Mouse (Mus musculus) erythroblast, embryonic 14.5 days (primary cell): ENCODE results near the gene 6030468B19Rik. TPM values are rescaled to one million over a fixed set of nuclear protein-coding genes. Genes with fewer than 3 reads are reported as not detected.

Source experiments
- H3K27me3 ChIP-seq: 2 replicates; pipeline ENCODE4 v1.6.1; 2012; ENCODE audit warnings: inconsistent platforms; ENCODE audit not compliant: control insufficient read depth
- H3K36me3 ChIP-seq: 2 replicates; pipeline ENCODE4 v1.6.1; 2012; ENCODE audit warnings: mild to moderate bottlenecking, inconsistent platforms; ENCODE audit not compliant: control insufficient read depth
- H3K4me1 ChIP-seq: 2 replicates; pipeline ENCODE4 v1.6.1; 2012; ENCODE audit warnings: inconsistent platforms; ENCODE audit not compliant: control insufficient read depth
- H3K4me3 ChIP-seq: replicated peaks from 2 replicates; pipeline ENCODE3; 2012; ENCODE audit warnings: moderate library complexity, mild to moderate bottlenecking, inconsistent platforms
- H3K9me3 ChIP-seq: 2 replicates; pipeline ENCODE4 v1.6.1; 2012; ENCODE audit warnings: low read length, inconsistent platforms, mixed read lengths; ENCODE audit not compliant: control insufficient read depth
- GATA1 ChIP-seq: IDR thresholded peaks from 2 replicates; pipeline ENCODE4 v1.6.1; 2012; ENCODE audit warnings: low read length, inconsistent platforms, mixed read lengths
- TAL1 ChIP-seq: IDR thresholded peaks from 3 replicates; pipeline ENCODE4 v1.6.1; 2012; ENCODE audit warnings: low read length, inconsistent platforms, mixed read lengths
- polyA plus RNA-seq: library from polyadenylated mRNA; stranded (reverse); fragments of >175 nt; gene quantifications from 2 replicates; pipeline ENCODE4 v1.2.3, GENCODE M21; 2012

6030468B19Rik gene
- polyA plus RNA-seq, 1 experiment: 202 TPM

- Histone ChIP-seq H3K4me1 (peaks cover 57% of the 10 kb centered on the region), H3K4me3 (no peak overlapping the region), H3K9me3 (no peaks in the 10 kb centered on the region), H3K36me3 (peaks cover 12% of the 10 kb centered on the region), H3K27me3 (no peaks in the 10 kb centered on the region)
- TF ChIP-seq TAL1 (no peak), GATA1 (no peak)
Measured at GRCm38 (mm10) chr11:117845651-117846050, 48.2 kb downstream of the 6030468B19Rik start.

- TF ChIP-seq GATA1: no peak
- no peak for TF ChIP-seq TAL1
- H3K4me1 ChIP-seq: peaks cover 54% of the 10 kb centered on the region
Measured at GRCm38 (mm10) chr11:117846640-117847039, 49.2 kb downstream of the 6030468B19Rik start.

GRCm38 (mm10) chr11:117847593-117848215 lies 50.2 kb downstream of the 6030468B19Rik start:
- Histone ChIP-seq H3K4me3 (peak overlapping the region; percentile 89), H3K4me1 (peaks cover 54% of the 10 kb centered on the region), H3K9me3 (no peaks in the 10 kb centered on the region), H3K27me3 (no peaks in the 10 kb centered on the region; the same call in 1 of the 2 replicates), H3K36me3 (peaks cover 32% of the 10 kb centered on the region)
- TF ChIP-seq GATA1 (no peak), TAL1 (no peak)

More at GRCm38 (mm10) chr11:117846640-117847039, 49.2 kb downstream of the 6030468B19Rik start:
- Histone ChIP-seq H3K4me3 (no peak overlapping the region), H3K27me3 (no peaks in the 10 kb centered on the region), H3K9me3 (no peaks in the 10 kb centered on the region), H3K36me3 (peaks cover 21% of the 10 kb centered on the region)

GRCm38 (mm10) chr11:117848271-117848984 lies 51.0 kb downstream of the 6030468B19Rik start:
- H3K4me3 ChIP-seq: peak overlapping the region; percentile 89
- TF ChIP-seq GATA1 (no peak), TAL1 (no peak)
- H3K27me3 ChIP-seq: no peaks in the 10 kb centered on the region; the same call in 1 of the 2 replicates
- peaks cover 59% of the 10 kb centered on the region for H3K4me1 ChIP-seq
- H3K36me3 ChIP-seq: peaks cover 39% of the 10 kb centered on the region
- no peaks in the 10 kb centered on the region for H3K9me3 ChIP-seq

- Histone ChIP-seq H3K4me1 (peaks cover 61% of the 10 kb centered on the region), H3K9me3 (no peaks in the 10 kb centered on the region), H3K27me3 (no peaks in the 10 kb centered on the region; the same call in 1 of the 2 replicates), H3K4me3 (peak within 1 kb of the TSS; percentile 89), H3K36me3 (peaks cover 46% of the 10 kb centered on the region)
- TF ChIP-seq GATA1: no peak
- no peak for TF ChIP-seq TAL1
Measured at GRCm38 (mm10) chr11:117848985-117849671, 51.7 kb downstream of the 6030468B19Rik start, which contains the start of gene Birc5. TSS of gene Birc5 (plus strand) at chr11:117849251.

- Histone ChIP-seq H3K27me3 (peaks cover 6% of the 10 kb centered on the region; the same call in 1 of the 2 replicates), H3K9me3 (peaks cover 15% of the 10 kb centered on the region), H3K36me3 (peaks cover 84% of the 10 kb centered on the region), H3K4me3 (no peak overlapping the region), H3K4me1 (peaks cover 62% of the 10 kb centered on the region)
- TF ChIP-seq GATA1 (no peak), TAL1 (no peak)
Measured at GRCm38 (mm10) chr11:117852875-117853274, 55.4 kb downstream of the 6030468B19Rik start.

- Histone ChIP-seq H3K4me1 (peaks cover 55% of the 10 kb centered on the region), H3K9me3 (peaks cover 15% of the 10 kb centered on the region), H3K4me3 (no peak overlapping the region), H3K27me3 (peaks cover 15% of the 10 kb centered on the region), H3K36me3 (peaks cover 97% of the 10 kb centered on the region)
- no peak for TF ChIP-seq GATA1
Measured at GRCm38 (mm10) chr11:117854241-117854640, 56.8 kb downstream of the 6030468B19Rik start.

GRCm38 (mm10) chr11:117855360-117855759 lies 57.9 kb downstream of the 6030468B19Rik start:
- Histone ChIP-seq H3K27me3 (peaks cover 26% of the 10 kb centered on the region), H3K4me3 (no peak overlapping the region), H3K4me1 (peaks cover 55% of the 10 kb centered on the region), H3K36me3 (peaks cover 90% of the 10 kb centered on the region), H3K9me3 (peaks cover 15% of the 10 kb centered on the region)
- no peak for TF ChIP-seq TAL1
- no peak for TF ChIP-seq GATA1

- H3K9me3 ChIP-seq: peaks cover 15% of the 10 kb centered on the region
- peaks cover 83% of the 10 kb centered on the region for H3K36me3 ChIP-seq
- H3K27me3 ChIP-seq: peaks cover 32% of the 10 kb centered on the region
- no peak overlapping the region for H3K4me3 ChIP-seq
- TF ChIP-seq GATA1 (no peak), TAL1 (no peak)
- H3K4me1 ChIP-seq: peaks cover 52% of the 10 kb centered on the region
Measured at GRCm38 (mm10) chr11:117855975-117856374, 58.5 kb downstream of the 6030468B19Rik start.

Other genes starting within 250 kb of the 6030468B19Rik start
- 0.71 and 0.76 TPM in 2 replicates for gene Tnrc6c, start 143.4 kb upstream of the 6030468B19Rik start, polyA plus RNA-seq
- 39.5 and 54.7 TPM in 2 replicates for gene Tmc8, start 15.6 kb upstream of the 6030468B19Rik start, polyA plus RNA-seq
- gene Tmc6, start 15.5 kb upstream of the 6030468B19Rik start, polyA plus RNA-seq: 61.5 and 62.4 TPM in 2 replicates
- gene Gm20708, start 12.0 kb downstream of the 6030468B19Rik start, polyA plus RNA-seq: 0.16 TPM in 2 replicates
- 7.2 and 10.2 TPM in 2 replicates for gene Syngr2, start 12.0 kb downstream of the 6030468B19Rik start, polyA plus RNA-seq
- 0.41 and 2.3 TPM in 2 replicates for gene Afmid, start 28.3 kb downstream of the 6030468B19Rik start, polyA plus RNA-seq
- 17.8 and 29.7 TPM in 2 replicates for gene Tk1, start 28.4 kb downstream of the 6030468B19Rik start, polyA plus RNA-seq
- gene Birc5, start 51.6 kb downstream of the 6030468B19Rik start, polyA plus RNA-seq: 47.2 and 54.9 TPM in 2 replicates
- not detected in 2 replicates for gene Tmem235, start 63.1 kb downstream of the 6030468B19Rik start, polyA plus RNA-seq
- gene Tha1, start 75.8 kb downstream of the 6030468B19Rik start, polyA plus RNA-seq: 0.13 TPM in 1 of 2 replicates, not detected in the other
- 1.9 and 2.0 TPM in 2 replicates for gene Socs3, start 172.4 kb downstream of the 6030468B19Rik start, polyA plus RNA-seq
- 2.6 and 2.8 TPM in 2 replicates for gene Pgs1, start 188.6 kb downstream of the 6030468B19Rik start, polyA plus RNA-seq